Mouse (Mus musculus): ENCODE measurements at regions not wholly inside any gene's neighbourhood (a gene's known extent, or its start where the extent isn't known, plus 50 kb on each side); places are given as distances from the start of the nearest gene placed in this dataset.

DNA sequence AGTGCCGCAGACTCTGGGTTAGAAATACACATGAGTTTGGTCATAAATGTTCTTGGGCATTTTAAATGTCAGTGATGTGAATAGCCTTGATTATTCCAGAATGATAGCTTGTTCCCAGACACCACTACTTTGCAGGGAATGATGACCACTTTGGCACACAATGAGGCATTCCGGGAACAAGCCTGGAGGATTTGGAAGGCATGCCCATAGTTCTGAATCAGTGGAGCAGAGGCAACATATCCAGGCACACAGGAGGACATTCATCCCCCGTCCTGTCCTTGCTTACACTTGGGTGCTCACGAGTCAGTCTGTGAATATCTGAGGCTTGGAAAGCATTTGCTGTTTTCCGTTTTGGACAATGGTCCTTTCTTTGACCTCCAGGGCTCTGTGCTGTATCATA, 158.1 kb upstream of the Gm5148 start:
- no peak for TF ChIP-seq CTCF (IDR thresholded peaks at IDR 0.05; ENCODE audit: insufficient read depth, low read length)
- no peak for TF ChIP-seq POLR2A (IDR thresholded peaks at IDR 0.05; ENCODE audit: borderline replicate concordance, extremely low read depth, low read depth, low read length)

Data from lung, adult 2 months (tissue).